Mouse (Mus musculus): ENCODE data around the gene Stoml1. TPM values are rescaled to one million over a fixed set of nuclear protein-coding genes. Genes with fewer than 3 reads are reported as not detected.
"Not testable (repeated sequence)": the region's sequence is repeated elsewhere in the genome, so short reads cannot be mapped to it uniquely, and the experiment has no call there.

Gene Stoml1
- polyA plus RNA-seq, 1 experiment from 2014 or later, result 142 TPM

DNA sequence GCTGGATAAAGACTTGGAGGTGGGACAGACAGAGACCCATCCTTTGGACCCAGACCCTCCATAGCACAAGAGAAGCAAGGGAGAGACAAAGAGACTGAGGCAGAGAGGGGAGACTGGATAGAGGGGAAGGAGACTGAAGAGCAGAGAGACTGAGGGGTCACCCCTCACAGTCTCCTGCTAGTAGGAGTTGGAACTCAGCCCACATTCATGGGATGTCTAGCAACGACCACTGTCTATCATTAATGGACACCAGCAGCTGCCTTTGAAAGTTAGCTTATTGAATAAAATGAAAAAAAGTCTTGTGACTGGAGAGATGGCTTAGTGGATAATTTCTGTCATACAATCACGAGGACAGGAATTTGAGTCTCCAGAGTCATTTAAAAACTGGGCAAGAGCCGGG is 14.1 kb downstream of the Stoml1 start:
- no peaks in the 10 kb centered on the region for H3K27me3 ChIP-seq (replicated peaks; ENCODE audit: control insufficient read depth, insufficient read depth, low read length)
- 72% methylated on average over 3 of the region's 3 CpGs for WGBS
- no peak for ATAC-seq
- peaks cover 9% of the 10 kb centered on the region for H3K36me3 ChIP-seq (ENCODE audit: control insufficient read depth, insufficient read depth, low read length)
- no peaks in the 10 kb centered on the region for H3K4me1 ChIP-seq (ENCODE audit: control insufficient read depth, insufficient read depth, low read depth, low read length)
- no peak overlapping the region for H3K9ac ChIP-seq (ENCODE audit: low read depth, low read length)
- H3K9me3 ChIP-seq (ENCODE audit: control insufficient read depth, low read length), result no peaks in the 10 kb centered on the region
- H3K4me3 ChIP-seq (ENCODE audit: low read length), result no peak overlapping the region
- H3K4me2 ChIP-seq (ENCODE audit: low read length), result no peak overlapping the region
- no peak overlapping the region for H3K27ac ChIP-seq (ENCODE audit: low read depth, low read length)

DNA sequence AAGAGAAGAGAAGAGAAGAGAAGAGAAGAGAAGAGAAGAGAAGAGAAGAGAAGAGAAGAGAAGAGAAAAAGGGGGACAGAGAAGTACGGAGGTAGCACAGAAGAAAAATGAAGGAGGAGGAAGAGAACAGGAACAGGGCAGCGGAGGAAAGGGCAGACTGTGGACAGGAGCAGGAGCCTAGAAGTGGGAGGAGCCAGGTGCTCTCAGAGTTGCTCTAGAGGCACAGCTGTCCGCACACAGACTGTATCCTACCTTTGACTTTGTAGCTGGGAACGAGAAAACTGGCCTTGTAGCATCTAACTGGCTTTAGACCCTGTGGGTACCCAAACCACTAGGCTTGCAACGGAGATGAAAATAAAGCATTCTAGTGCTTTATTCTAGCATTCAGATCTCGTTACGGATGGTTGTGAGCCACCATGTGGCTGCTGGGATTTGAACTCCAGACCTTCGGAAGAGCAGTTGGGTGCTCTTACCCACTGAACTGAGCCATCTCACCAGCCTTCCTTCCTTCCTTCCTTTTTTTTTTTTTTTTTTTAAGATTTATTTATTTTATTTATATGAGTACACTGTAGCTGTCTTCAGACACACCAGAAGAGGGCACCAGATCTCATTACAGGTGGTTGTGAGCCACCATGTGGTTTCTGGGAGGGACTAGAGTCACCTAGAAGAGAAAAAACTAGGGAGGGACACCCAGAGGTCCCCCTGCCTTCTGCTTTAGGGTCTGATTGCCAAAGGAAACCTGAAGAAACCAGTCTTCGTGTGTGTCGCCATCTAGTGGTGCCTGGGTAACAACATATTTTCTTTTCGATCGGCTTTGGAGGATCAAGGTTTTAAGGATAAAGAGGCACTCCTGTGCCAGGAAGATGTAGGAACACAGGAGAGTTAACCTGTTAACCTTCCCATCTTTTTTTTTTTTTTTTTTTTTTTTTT is 15.7 kb downstream of the Stoml1 start:
- 60% methylated on average over 12 of the region's 12 CpGs for WGBS
- no peaks in the 10 kb centered on the region for H3K36me3 ChIP-seq (ENCODE audit: control insufficient read depth, insufficient read depth, low read length)
- ATAC-seq, result no peak

DNA sequence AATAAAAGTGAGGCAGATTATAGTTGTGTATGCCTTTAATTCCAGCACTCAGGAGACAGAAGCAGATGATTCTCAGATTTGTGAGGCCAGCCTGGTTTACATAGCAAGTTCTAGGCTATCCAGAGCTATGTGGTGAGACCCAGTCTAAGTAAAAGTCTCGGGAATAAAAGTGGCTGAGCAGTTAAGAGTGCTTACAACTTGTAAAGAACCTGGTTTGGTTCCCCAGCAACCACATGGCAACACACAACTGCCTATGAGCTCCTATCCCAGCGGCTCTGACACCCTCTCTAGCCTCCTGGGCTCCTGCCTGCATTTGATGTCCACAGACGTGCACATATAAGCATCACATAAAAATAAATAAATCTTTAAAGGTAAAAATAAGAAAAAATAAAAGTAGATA is 17.1 kb downstream of the Stoml1 start:
- no peak overlapping the region for H3K4me2 ChIP-seq (ENCODE audit: low read length)
- WGBS, result 59% methylated on average over 3 of the region's 3 CpGs
- no peak overlapping the region for H3K27ac ChIP-seq (ENCODE audit: low read depth, low read length)
- no peaks in the 10 kb centered on the region for H3K9me3 ChIP-seq (ENCODE audit: control insufficient read depth, low read length)
- H3K27me3 ChIP-seq (replicated peaks; ENCODE audit: control insufficient read depth, insufficient read depth, low read length), result no peaks in the 10 kb centered on the region
- H3K4me1 ChIP-seq (ENCODE audit: control insufficient read depth, insufficient read depth, low read depth, low read length), result no peaks in the 10 kb centered on the region; the same call in 1 of the 2 replicates
- no peaks in the 10 kb centered on the region for H3K36me3 ChIP-seq (ENCODE audit: control insufficient read depth, insufficient read depth, low read length)
- no peak overlapping the region for H3K9ac ChIP-seq (ENCODE audit: low read depth, low read length)
- H3K4me3 ChIP-seq (ENCODE audit: low read length), result no peak overlapping the region
- ATAC-seq, result no peak

More for the DNA sequence above, 15.7 kb downstream of the Stoml1 start:
- H3K9me3 ChIP-seq (ENCODE audit: control insufficient read depth, low read length), result no peaks in the 10 kb centered on the region
- H3K9ac ChIP-seq (ENCODE audit: low read depth, low read length), result no peak overlapping the region
- no peaks in the 10 kb centered on the region for H3K27me3 ChIP-seq (replicated peaks; ENCODE audit: control insufficient read depth, insufficient read depth, low read length)
- no peak overlapping the region for H3K4me3 ChIP-seq (ENCODE audit: low read length)
- H3K4me1 ChIP-seq (ENCODE audit: control insufficient read depth, insufficient read depth, low read depth, low read length), result no peaks in the 10 kb centered on the region
- no peak overlapping the region for H3K4me2 ChIP-seq (ENCODE audit: low read length)
- H3K27ac ChIP-seq (ENCODE audit: low read depth, low read length), result no peak overlapping the region

DNA sequence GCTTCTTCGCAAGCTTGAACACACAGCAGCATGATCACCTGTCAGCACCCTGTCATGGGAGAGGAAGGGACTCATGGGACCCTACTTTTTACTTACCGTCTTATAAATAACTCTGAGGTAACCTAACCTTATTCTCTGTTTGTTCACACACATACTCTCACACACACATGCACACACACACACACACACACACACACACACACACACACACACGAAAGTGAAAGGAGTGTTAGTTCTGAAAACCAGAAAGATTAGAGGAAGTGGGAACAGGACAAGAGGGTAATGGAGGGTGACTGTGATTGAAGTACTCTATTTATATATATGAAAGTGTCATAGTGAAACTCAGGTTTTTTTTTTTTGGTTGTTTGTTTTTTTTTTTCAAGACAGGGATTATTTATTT is 18.1 kb downstream of the Stoml1 start:
- Histone ChIP-seq H3K27me3 (replicated peaks; ENCODE audit: control insufficient read depth, insufficient read depth, low read length) (no peaks in the 10 kb centered on the region), H3K4me2 (ENCODE audit: low read length) (no peak overlapping the region), H3K4me3 (ENCODE audit: low read length) (no peak overlapping the region), H3K9me3 (ENCODE audit: control insufficient read depth, low read length) (no peaks in the 10 kb centered on the region), H3K4me1 (ENCODE audit: control insufficient read depth, insufficient read depth, low read depth, low read length) (peaks cover 6% of the 10 kb centered on the region; the same call in 1 of the 2 replicates), H3K27ac (ENCODE audit: low read depth, low read length) (no peak overlapping the region), H3K9ac (ENCODE audit: low read depth, low read length) (no peak overlapping the region), H3K36me3 (ENCODE audit: control insufficient read depth, insufficient read depth, low read length) (no peaks in the 10 kb centered on the region)
- WGBS, result 89% methylated on average over 3 of the region's 3 CpGs
- no peak for ATAC-seq

DNA sequence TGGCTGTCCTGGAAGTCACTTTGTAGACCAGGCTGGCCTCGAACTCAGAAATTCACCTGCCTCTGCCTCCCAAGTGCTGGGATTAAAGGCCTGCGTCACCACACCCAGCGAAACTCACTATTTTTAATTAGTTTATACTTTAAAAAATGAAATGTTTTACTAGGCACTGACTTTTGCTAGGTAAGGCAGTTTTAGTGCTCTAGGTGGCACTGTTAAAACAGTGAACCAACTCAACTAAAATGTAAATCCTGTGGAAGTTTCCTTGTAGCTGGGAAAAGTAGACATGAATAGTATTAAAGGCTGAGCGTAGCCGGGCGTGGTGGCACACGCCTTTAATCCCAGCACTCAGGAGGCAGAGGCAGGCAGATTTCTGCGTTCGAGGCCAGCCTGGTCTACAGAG is 18.6 kb downstream of the Stoml1 start:
- H3K9me3 ChIP-seq (ENCODE audit: control insufficient read depth, low read length); H3K27me3 ChIP-seq (replicated peaks; ENCODE audit: control insufficient read depth, insufficient read depth, low read length); H3K4me3 ChIP-seq (ENCODE audit: low read length); H3K36me3 ChIP-seq (ENCODE audit: control insufficient read depth, insufficient read depth, low read length); H3K4me1 ChIP-seq (ENCODE audit: control insufficient read depth, insufficient read depth, low read depth, low read length); ATAC-seq; H3K4me2 ChIP-seq (ENCODE audit: low read length); H3K9ac ChIP-seq (ENCODE audit: low read depth, low read length); H3K27ac ChIP-seq (ENCODE audit: low read depth, low read length): not testable (repeated sequence)
- WGBS, result 97% methylated on average over 9 of the region's 9 CpGs

DNA sequence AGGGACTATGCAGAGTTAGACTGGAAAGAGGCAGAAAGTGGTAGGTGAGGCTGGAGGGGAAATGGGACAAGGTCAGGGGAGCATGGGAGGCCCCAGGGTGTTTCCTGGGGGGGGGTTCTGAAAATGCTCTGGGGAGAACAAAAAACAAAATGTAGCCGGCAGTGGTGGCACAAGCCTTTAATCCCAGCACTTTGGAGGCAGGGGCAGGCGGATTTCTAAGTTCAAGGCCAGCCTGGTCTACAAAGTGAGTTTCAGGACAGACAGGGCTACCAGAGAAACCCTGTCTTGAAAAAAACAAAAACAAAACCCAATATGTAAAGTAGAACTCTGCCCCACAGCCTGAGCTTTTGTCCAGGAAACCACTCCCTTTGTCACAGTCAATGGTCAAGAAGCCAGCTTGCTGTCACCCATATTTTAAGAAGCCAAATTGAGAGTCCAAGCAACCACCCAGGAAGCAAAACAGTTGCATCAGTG is 19.1 kb downstream of the Stoml1 start:
- WGBS, result 82% methylated on average over 2 of the region's 2 CpGs
- Histone ChIP-seq H3K27me3 (replicated peaks; ENCODE audit: control insufficient read depth, insufficient read depth, low read length) (no peaks in the 10 kb centered on the region), H3K9me3 (ENCODE audit: control insufficient read depth, low read length) (no peaks in the 10 kb centered on the region), H3K4me3 (ENCODE audit: low read length) (no peak overlapping the region), H3K27ac (ENCODE audit: low read depth, low read length) (no peak overlapping the region), H3K36me3 (ENCODE audit: control insufficient read depth, insufficient read depth, low read length) (no peaks in the 10 kb centered on the region), H3K9ac (ENCODE audit: low read depth, low read length) (no peak overlapping the region), H3K4me2 (ENCODE audit: low read length) (no peak overlapping the region), H3K4me1 (ENCODE audit: control insufficient read depth, insufficient read depth, low read depth, low read length) (peaks cover 6% of the 10 kb centered on the region; the same call in 1 of the 2 replicates)
- ATAC-seq, result no peak

DNA sequence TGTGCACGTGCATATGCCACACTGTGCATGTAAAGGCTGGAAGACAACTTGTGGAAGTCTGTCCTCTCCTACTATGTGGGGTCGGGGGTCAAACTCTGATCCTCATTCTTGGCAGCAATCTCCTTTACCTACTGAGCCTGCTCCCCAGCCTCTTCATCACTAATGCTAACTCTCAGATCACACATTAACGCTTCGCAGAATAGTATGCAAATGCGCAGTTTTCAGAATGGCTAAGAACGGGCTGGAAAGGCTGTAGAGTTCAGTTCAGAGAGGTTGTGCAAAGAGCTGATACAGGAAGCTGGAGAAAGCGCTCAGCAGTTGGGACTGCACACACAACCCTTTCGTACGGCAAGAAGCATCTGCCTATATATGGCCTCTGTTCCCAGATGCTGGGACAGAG is 19.9 kb downstream of the Stoml1 start:
- 75% methylated on average over 9 of the region's 9 CpGs for WGBS
- H3K27me3 ChIP-seq (replicated peaks; ENCODE audit: control insufficient read depth, insufficient read depth, low read length), result no peaks in the 10 kb centered on the region
- H3K4me3 ChIP-seq (ENCODE audit: low read length), result no peak overlapping the region

DNA sequence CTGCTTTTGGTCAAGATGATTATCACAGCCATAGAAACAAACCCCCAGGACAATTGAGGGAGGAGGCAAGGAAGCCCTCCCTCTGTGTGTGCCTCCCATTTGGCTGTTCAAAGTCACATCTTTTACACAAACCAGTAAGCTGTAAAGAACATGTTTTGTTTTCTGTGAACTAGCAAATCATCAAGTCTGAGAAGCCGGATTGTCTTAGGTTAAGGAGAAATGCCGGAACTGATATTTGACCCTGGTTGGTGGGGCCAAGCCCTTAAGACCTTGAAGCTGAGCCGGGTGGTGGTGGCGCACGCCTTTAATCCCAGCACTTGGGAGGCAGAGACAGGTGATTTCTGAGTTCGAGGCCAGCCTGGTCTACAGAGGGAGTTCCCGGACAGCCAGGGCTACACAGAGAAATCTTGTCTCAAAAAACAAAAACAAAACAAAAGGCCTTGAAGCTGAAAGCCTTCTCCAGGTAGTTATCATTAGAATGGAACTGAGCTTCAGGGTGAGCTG is 21.2 kb downstream of the Stoml1 start:
- H3K9ac ChIP-seq (ENCODE audit: low read depth, low read length), result no peak overlapping the region
- peaks cover 6% of the 10 kb centered on the region; the same call in 1 of the 2 replicates for H3K4me1 ChIP-seq (ENCODE audit: control insufficient read depth, insufficient read depth, low read depth, low read length)
- no peak overlapping the region for H3K27ac ChIP-seq (ENCODE audit: low read depth, low read length)
- no peak overlapping the region for H3K4me2 ChIP-seq (ENCODE audit: low read length)
- no peaks in the 10 kb centered on the region for H3K9me3 ChIP-seq (ENCODE audit: control insufficient read depth, low read length)
- 83% methylated on average over 7 of the region's 7 CpGs for WGBS
- H3K4me3 ChIP-seq (ENCODE audit: low read length), result no peak overlapping the region
- H3K27me3 ChIP-seq (replicated peaks; ENCODE audit: control insufficient read depth, insufficient read depth, low read length), result no peaks in the 10 kb centered on the region
- ATAC-seq, result no peak
- no peaks in the 10 kb centered on the region for H3K36me3 ChIP-seq (ENCODE audit: control insufficient read depth, insufficient read depth, low read length)

More for the DNA sequence above, 19.9 kb downstream of the Stoml1 start:
- H3K4me2 ChIP-seq (ENCODE audit: low read length), result no peak overlapping the region
- no peaks in the 10 kb centered on the region for H3K36me3 ChIP-seq (ENCODE audit: control insufficient read depth, insufficient read depth, low read length)
- H3K4me1 ChIP-seq (ENCODE audit: control insufficient read depth, insufficient read depth, low read depth, low read length), result peaks cover 6% of the 10 kb centered on the region; the same call in 1 of the 2 replicates
- H3K27ac ChIP-seq (ENCODE audit: low read depth, low read length), result no peak overlapping the region
- no peak for ATAC-seq
- H3K9ac ChIP-seq (ENCODE audit: low read depth, low read length), result no peak overlapping the region
- H3K9me3 ChIP-seq (ENCODE audit: control insufficient read depth, low read length), result no peaks in the 10 kb centered on the region

DNA sequence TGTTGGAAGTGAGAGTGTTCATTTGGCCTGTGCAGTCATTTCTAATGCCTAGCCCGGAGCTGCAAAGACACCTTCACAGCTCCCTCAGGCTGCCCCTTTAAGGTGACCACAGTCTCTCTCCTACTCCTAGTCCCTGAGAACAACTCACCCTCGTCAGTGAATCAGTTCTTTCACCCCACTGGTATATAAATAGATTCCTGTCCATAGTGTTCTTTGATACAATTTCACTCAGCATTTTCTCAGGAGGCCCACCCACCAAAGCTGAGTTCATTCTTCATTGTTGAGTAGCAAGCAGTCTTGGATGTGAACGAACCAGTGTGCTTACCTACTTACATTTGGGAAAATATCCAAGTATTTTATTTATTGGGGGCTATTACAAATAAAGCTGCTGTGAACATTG is 21.7 kb downstream of the Stoml1 start:
- no peak overlapping the region for H3K4me2 ChIP-seq (ENCODE audit: low read length)
- H3K4me3 ChIP-seq (ENCODE audit: low read length), result no peak overlapping the region
- H3K27ac ChIP-seq (ENCODE audit: low read depth, low read length), result no peak overlapping the region
- H3K36me3 ChIP-seq (ENCODE audit: control insufficient read depth, insufficient read depth, low read length), result no peaks in the 10 kb centered on the region
- no peak overlapping the region for H3K9ac ChIP-seq (ENCODE audit: low read depth, low read length)
- ATAC-seq, result no peak
- no peaks in the 10 kb centered on the region for H3K27me3 ChIP-seq (replicated peaks; ENCODE audit: control insufficient read depth, insufficient read depth, low read length)
- 46% methylated on average over 3 of the region's 3 CpGs for WGBS
- no peaks in the 10 kb centered on the region for H3K9me3 ChIP-seq (ENCODE audit: control insufficient read depth, low read length)
- H3K4me1 ChIP-seq (ENCODE audit: control insufficient read depth, insufficient read depth, low read depth, low read length), result peaks cover 6% of the 10 kb centered on the region; the same call in 1 of the 2 replicates

Measured in hindbrain, embryonic 16.5 days (tissue).